Mouse (Mus musculus): Measurements from ENCODE around the gene Plek.

GRCm38 (mm10) chr11:17045806-17046205, 6.4 kb downstream of the Plek start:
- TF ChIP-seq CTCF (IDR thresholded peaks at IDR 0.05; ENCODE audit: control insufficient read depth, insufficient read depth, low read length) (no peak), POLR2A (IDR thresholded peaks at IDR 0.05; ENCODE audit: borderline replicate concordance, control insufficient read depth, low read depth, low read length) (no peak)
